Mouse (Mus musculus) kidney, adult 2 months (tissue): Measurements from ENCODE around the gene Rpp40.

Experiments
- CTCF ChIP-seq: fragments of 200-500 bp; conservative IDR thresholded peaks from 2 replicates; pipeline ENCODE4 v1.5.1; 2011; ENCODE audit warnings: low read depth, mild to moderate bottlenecking, control low read depth, low read length, moderate library complexity, mixed read lengths; ENCODE audit not compliant: insufficient read depth, insufficient read length
- POLR2A ChIP-seq: fragments of 200-500 bp; IDR thresholded peaks from one replicate; pipeline ENCODE4 v1.6.1; 2011; ENCODE audit warnings: low read depth, low read length, control low read depth

- TF ChIP-seq CTCF (no peak), POLR2A (no peak)
Measured at GRCm38 (mm10) chr13:35851581-35851980, 54.6 kb downstream of the Rpp40 start.
